ENCODE assay signal across 8 mouse cellular contexts in the genomic region with DNA sequence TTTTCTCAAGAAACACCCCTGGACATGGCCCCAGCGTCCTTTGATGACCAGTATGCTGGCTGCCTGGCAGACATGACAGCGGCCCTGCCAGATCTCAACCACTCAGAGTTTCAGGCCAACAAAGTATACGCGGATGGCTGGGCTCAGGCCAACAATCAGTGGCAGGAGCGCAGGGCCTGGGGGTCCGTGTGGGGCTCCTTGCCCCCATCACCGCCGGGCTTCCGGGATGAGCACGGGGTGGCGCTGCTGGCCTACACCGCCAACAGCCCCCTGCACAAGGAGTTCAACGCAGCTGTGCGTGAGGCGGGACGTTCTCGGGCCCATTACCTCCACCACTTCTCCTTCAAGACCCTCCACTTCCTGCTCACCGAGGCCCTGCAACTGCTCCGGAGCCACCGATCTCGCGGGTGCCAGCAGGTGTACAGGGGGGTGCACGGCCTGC. TPM values are rescaled to one million over a fixed set of nuclear protein-coding genes. Genes with fewer than 3 reads are reported as not detected.
DNase-seq lines count a peak whose midpoint lies in the region; ATAC-seq lines count a peak whose summit lies in the region.

No protein-coding gene starts in this region.

- no peaks in the 10 kb centered on the region for H3K27me3 ChIP-seq in kidney, embryonic 15.5 days

- 24% methylated on average over 23 of the region's 23 CpGs for WGBS in kidney, embryonic 15.5 days

- peak overlapping the region; percentile 36 for H3K9ac ChIP-seq in kidney, embryonic 15.5 days

- peak; percentile 57 for ATAC-seq in kidney, embryonic 15.5 days (replicated peaks; ENCODE audit: low FRiP score)
- ATAC-seq in megakaryocyte, adult 5-6 weeks (ENCODE audit: poor library complexity, severe bottlenecking) = 0 out of 2 replicates have a peak, but pooled peaks have one; percentile 18

- H3K4me1 ChIP-seq in kidney, embryonic 15.5 days = peaks cover 10% of the 10 kb centered on the region

- no peaks in the 10 kb centered on the region for H3K9me3 ChIP-seq in kidney, embryonic 15.5 days (replicated peaks)

- peak overlapping the region; percentile 67 for H3K4me2 ChIP-seq in kidney, embryonic 15.5 days

- no peak for DNase-seq in kidney, adult 9 months
- DNase-seq in embryo, embryonic 11 days = peak; percentile 45
- peak; percentile 36 to 52 for DNase-seq in heart, postnatal 14 days
- peak; percentile 82 for DNase-seq in thymus, postnatal 0 days (ENCODE audit: low spot score)
- DNase-seq in right cerebral cortex, postnatal 10 days (ENCODE audit: low spot score in 2 of 2) = no peak
- no peak for DNase-seq in left cerebral cortex, postnatal 36 days (ENCODE audit: low spot score in 2 of 2)

- intact Hi-C loops in heart, postnatal 14 days (cut with DNase I) = no loop called here
- intact Hi-C loops in left cerebral cortex, postnatal 36 days (cut with DNase I) = no loop called here

- H3K4me3 ChIP-seq in kidney, embryonic 15.5 days (replicated peaks) = peak overlapping the region; percentile 31

- H3K36me3 ChIP-seq in kidney, embryonic 15.5 days = no peaks in the 10 kb centered on the region

- no peak overlapping the region for H3K27ac ChIP-seq in kidney, embryonic 15.5 days

RNA-seq across cellular contexts. Expression of gene Art5, which starts 2.6 kb away (rescaled TPM):
- polyA plus RNA-seq in kidney, embryonic 15.5 days (2015; fragmentation: Nextera tagmentation; extraction: Ambion mirVana) = 1.6 and 2.1 TPM in 2 replicates
- total RNA-seq in heart, postnatal 14 days (2021) = 1 to 10 TPM; 4.3 to 5.4 TPM
- 0.20 TPM in 1 of 2 replicates, not detected in the other for total RNA-seq in megakaryocyte, adult 5-6 weeks (2015)
- total RNA-seq in megakaryocyte, adult 5-6 weeks (2017) = not detected in 2 replicates
- polyA plus RNA-seq in thymus, postnatal 0 days (2015; fragmentation: Nextera tagmentation; extraction: Ambion mirVana) = 15.8 and 24.3 TPM in 2 replicates
- not detected for total RNA-seq in left cerebral cortex, postnatal 36 days (2021)

RNA-seq across cellular contexts. Expression of gene Art1, which starts 5.2 kb away (rescaled TPM):
- polyA plus RNA-seq in kidney, embryonic 15.5 days (2015; fragmentation: Nextera tagmentation; extraction: Ambion mirVana) = 2.4 and 3.4 TPM in 2 replicates
- 100 to 1,000 TPM; 131 to 158 TPM for total RNA-seq in heart, postnatal 14 days (2021)
- total RNA-seq in megakaryocyte, adult 5-6 weeks (2015) = not detected in 2 replicates
- not detected in 2 replicates for total RNA-seq in megakaryocyte, adult 5-6 weeks (2017)
- polyA plus RNA-seq in thymus, postnatal 0 days (2015; fragmentation: Nextera tagmentation; extraction: Ambion mirVana) = 23.4 and 24.1 TPM in 2 replicates
- not detected for total RNA-seq in left cerebral cortex, postnatal 36 days (2021)

RNA-seq across cellular contexts. Expression of gene Chrna10, which starts 9.9 kb away (rescaled TPM):
- not detected in 2 replicates for polyA plus RNA-seq in kidney, embryonic 15.5 days (2015; fragmentation: Nextera tagmentation; extraction: Ambion mirVana)
- not detected for total RNA-seq in heart, postnatal 14 days (2021)
- total RNA-seq in megakaryocyte, adult 5-6 weeks (2015) = not detected in 2 replicates
- not detected in 2 replicates for total RNA-seq in megakaryocyte, adult 5-6 weeks (2017)
- 0.13 and 0.23 TPM in 2 replicates for polyA plus RNA-seq in thymus, postnatal 0 days (2015; fragmentation: Nextera tagmentation; extraction: Ambion mirVana)
- under 1 TPM; 0.45 to 0.52 TPM for total RNA-seq in left cerebral cortex, postnatal 36 days (2021)

RNA-seq across cellular contexts. Expression of gene Trpc2, which starts 23.8 kb away (rescaled TPM):
- polyA plus RNA-seq in kidney, embryonic 15.5 days (2015; fragmentation: Nextera tagmentation; extraction: Ambion mirVana) = not detected in 2 replicates
- under 1 TPM; 0.63 to 0.69 TPM for total RNA-seq in heart, postnatal 14 days (2021)
- total RNA-seq in megakaryocyte, adult 5-6 weeks (2015) = 0.41 TPM in 1 of 2 replicates, not detected in the other
- total RNA-seq in megakaryocyte, adult 5-6 weeks (2017) = 0.20 and 0.37 TPM in 2 replicates
- not detected in 2 replicates for polyA plus RNA-seq in thymus, postnatal 0 days (2015; fragmentation: Nextera tagmentation; extraction: Ambion mirVana)
- total RNA-seq in left cerebral cortex, postnatal 36 days (2021) = 1 to 10 TPM in 1 of 2 experiments, under 1 TPM in 1; 0.27 to 2.3 TPM

RNA-seq across cellular contexts. Expression of gene Xntrpc, which starts 41.2 kb away (rescaled TPM):
- 1.6 and 1.7 TPM in 2 replicates for polyA plus RNA-seq in kidney, embryonic 15.5 days (2015; fragmentation: Nextera tagmentation; extraction: Ambion mirVana)
- total RNA-seq in heart, postnatal 14 days (2021) = under 1 TPM; 0.61 to 0.84 TPM
- 0.39 and 0.40 TPM in 2 replicates for total RNA-seq in megakaryocyte, adult 5-6 weeks (2015)
- total RNA-seq in megakaryocyte, adult 5-6 weeks (2017) = not detected in 2 replicates
- polyA plus RNA-seq in thymus, postnatal 0 days (2015; fragmentation: Nextera tagmentation; extraction: Ambion mirVana) = 0.74 and 0.96 TPM in 2 replicates
- total RNA-seq in left cerebral cortex, postnatal 36 days (2021) = 1 to 10 TPM; 1.2 TPM

Comparison
In these comparisons a context has a peak if more than half of its experiments do, and no peak if none do; other contexts are left out.
1. DNase-seq: peak in embryo, embryonic 11 days (single experiment), heart, postnatal 14 days (2 of 2) and thymus, postnatal 0 days (single experiment); none in kidney, adult 9 months (single experiment), right cerebral cortex, postnatal 10 days (0 of 2) and left cerebral cortex, postnatal 36 days (0 of 2).
2. RNA of gene Art5, which starts 2.6 kb away (total RNA-seq): 4.3 to 5.4 TPM in heart, postnatal 14 days; 0.20 TPM in megakaryocyte, adult 5-6 weeks and not detected in left cerebral cortex, postnatal 36 days; every median in the first group is over 4 times any median in the second.
3. RNA of gene Art1, which starts 5.2 kb away (total RNA-seq): 131 to 158 TPM in heart, postnatal 14 days; not detected in left cerebral cortex, postnatal 36 days and not detected in megakaryocyte, adult 5-6 weeks; every median in the first group is over 100 times any median in the second.